Mouse (Mus musculus) brain, embryonic 14.5 days (tissue): Measurements from ENCODE around the gene Duox2.

Experiments used
- CTCF ChIP-seq: fragments of 200-500 bp; IDR thresholded peaks from 2 replicates; pipeline ENCODE4 v1.5.1; 2012; ENCODE audit warnings: inconsistent platforms, mild to moderate bottlenecking, moderate library complexity, borderline replicate concordance; ENCODE audit not compliant: insufficient read depth, insufficient read length; ENCODE audit errors: extremely low read depth
- POLR2A ChIP-seq: fragments of 200-500 bp; IDR thresholded peaks from 2 replicates; pipeline ENCODE4 v1.6.1; 2012; ENCODE audit warnings: mild to moderate bottlenecking, inconsistent platforms, borderline replicate concordance; ENCODE audit not compliant: poor library complexity, insufficient read depth, insufficient read length, severe bottlenecking; ENCODE audit errors: extremely low read depth

GRCm38 (mm10) chr2:122230395-122230794, 67.9 kb downstream of the Duox2 start:
- TF ChIP-seq CTCF (no peak), POLR2A (no peak)
